Mouse (Mus musculus): ENCODE results near the gene Tas2r113.
"Not testable (repeated sequence)": the region's sequence is repeated elsewhere in the genome, so short reads cannot be mapped to it uniquely, and the experiment has no call there.

The Tas2r113 gene

GRCm38 (mm10) chr6:132892711-132893110 lies at the start of gene Tas2r113:
TSS of gene Tas2r113 (plus strand) at chr6:132893011.
- DNase-seq (ENCODE audit: low spot score in 2 of 2) = no peak

GRCm38 (mm10) chr6:132846842-132847241 lies 46.0 kb upstream of the Tas2r113 start, which contains the start of gene Tas2r123:
TSS of gene Tas2r123 (plus strand) at chr6:132847142.
- no peak for DNase-seq (ENCODE audit: low spot score in 2 of 2)

- DNase-seq (ENCODE audit: low spot score in 2 of 2) = no peak
Observed at GRCm38 (mm10) chr6:132855138-132855537, 37.7 kb upstream of the Tas2r113 start, which contains the start of gene Tas2r116. TSS of gene Tas2r116 (plus strand) at chr6:132855438.

GRCm38 (mm10) chr6:132867708-132868107 lies 25.1 kb upstream of the Tas2r113 start, which contains the start of gene Tas2r110:
TSS of gene Tas2r110 (plus strand) at chr6:132868008.
- DNase-seq (ENCODE audit: low spot score in 2 of 2) = no peak

GRCm38 (mm10) chr6:132909351-132909750 lies 16.5 kb downstream of the Tas2r113 start, which contains the start of gene Tas2r125:
TSS of gene Tas2r125 (plus strand) at chr6:132909651.
- no peak for DNase-seq (ENCODE audit: low spot score in 2 of 2)

- DNase-seq (ENCODE audit: low spot score in 2 of 2) = not testable (repeated sequence)
Observed at GRCm38 (mm10) chr6:132941376-132941775, 48.6 kb downstream of the Tas2r113 start.
